Mouse (Mus musculus): Measurements from ENCODE around the gene Slpi. TPM values are rescaled to one million over a fixed set of nuclear protein-coding genes. Genes with fewer than 3 reads are reported as not detected.

Gene Slpi
- polyA plus RNA-seq, 1 experiment from 2014 or later: 2.1 TPM

- no peak for ATAC-seq (ENCODE audit: low read depth)
- peaks cover 9% of the 10 kb centered on the region; the same call in 1 of the 2 replicates for H3K4me1 ChIP-seq (ENCODE audit: control insufficient read depth, insufficient read depth, low read length)
- H3K27me3 ChIP-seq (replicated peaks; ENCODE audit: control insufficient read depth, insufficient read depth, low read length): peaks cover 33% of the 10 kb centered on the region
- no peak overlapping the region for H3K9ac ChIP-seq (ENCODE audit: low read depth, low read length)
- peaks cover 5% of the 10 kb centered on the region; the same call in 1 of the 2 replicates for H3K9me3 ChIP-seq (ENCODE audit: control insufficient read depth, low read length)
- H3K27ac ChIP-seq (replicated peaks; ENCODE audit: low read depth, low read length): no peak overlapping the region
- H3K4me2 ChIP-seq (ENCODE audit: low read depth, low read length): no peak overlapping the region
- H3K36me3 ChIP-seq (ENCODE audit: control insufficient read depth, insufficient read depth, low read length): 0 out of 2 replicates have a peak, but pooled peaks cover 4% of the 10 kb centered on the region
- DNase-seq (ENCODE audit: low spot score): no peak
- H3K4me3 ChIP-seq (ENCODE audit: low read depth, low read length): no peak overlapping the region
- WGBS: 68% methylated on average over 12 of the region's 12 CpGs
Observed at GRCm38 (mm10) chr2:164396911-164397310, 8.0 kb upstream of the Slpi start.

GRCm38 (mm10) chr2:164396076-164396475 lies 7.2 kb upstream of the Slpi start:
- no peak overlapping the region for H3K4me3 ChIP-seq (ENCODE audit: low read depth, low read length)
- H3K36me3 ChIP-seq (ENCODE audit: control insufficient read depth, insufficient read depth, low read length): 0 out of 2 replicates have a peak, but pooled peaks cover 4% of the 10 kb centered on the region
- H3K4me1 ChIP-seq (ENCODE audit: control insufficient read depth, insufficient read depth, low read length): peaks cover 9% of the 10 kb centered on the region; the same call in 1 of the 2 replicates
- peaks cover 5% of the 10 kb centered on the region; the same call in 1 of the 2 replicates for H3K9me3 ChIP-seq (ENCODE audit: control insufficient read depth, low read length)
- H3K27me3 ChIP-seq (replicated peaks; ENCODE audit: control insufficient read depth, insufficient read depth, low read length): peaks cover 24% of the 10 kb centered on the region
- H3K9ac ChIP-seq (ENCODE audit: low read depth, low read length): no peak overlapping the region
- ATAC-seq (ENCODE audit: low read depth) (no peak), DNase-seq (ENCODE audit: low spot score) (no peak)
- WGBS: 83% methylated on average over 7 of the region's 7 CpGs
- no peak overlapping the region for H3K4me2 ChIP-seq (ENCODE audit: low read depth, low read length)
- no peak overlapping the region for H3K27ac ChIP-seq (replicated peaks; ENCODE audit: low read depth, low read length)

- DNase-seq (ENCODE audit: low spot score) (no peak), ATAC-seq (ENCODE audit: low read depth) (no peak)
- 85% methylated on average over 29 of the region's 29 CpGs for WGBS
- H3K4me3 ChIP-seq (ENCODE audit: low read depth, low read length): no peak overlapping the region
- no peaks in the 10 kb centered on the region for H3K36me3 ChIP-seq (ENCODE audit: control insufficient read depth, insufficient read depth, low read length)
- peaks cover 5% of the 10 kb centered on the region; the same call in 1 of the 2 replicates for H3K9me3 ChIP-seq (ENCODE audit: control insufficient read depth, low read length)
- no peak overlapping the region for H3K27ac ChIP-seq (replicated peaks; ENCODE audit: low read depth, low read length)
- H3K9ac ChIP-seq (ENCODE audit: low read depth, low read length): no peak overlapping the region
- peaks cover 6% of the 10 kb centered on the region; the same call in 1 of the 2 replicates for H3K4me1 ChIP-seq (ENCODE audit: control insufficient read depth, insufficient read depth, low read length)
- H3K4me2 ChIP-seq (ENCODE audit: low read depth, low read length): no peak overlapping the region
- peaks cover 10% of the 10 kb centered on the region for H3K27me3 ChIP-seq (replicated peaks; ENCODE audit: control insufficient read depth, insufficient read depth, low read length)
Observed at GRCm38 (mm10) chr2:164393126-164393525, 4.2 kb upstream of the Slpi start.

- peak overlapping the region; percentile 54 for H3K9ac ChIP-seq (ENCODE audit: low read depth, low read length)
- peak; percentile 81 for DNase-seq (ENCODE audit: low spot score)
Observed at GRCm38 (mm10) chr2:164389499-164389898, 604 bp upstream of the Slpi start.

GRCm38 (mm10) chr2:164386953-164387352 lies 1.9 kb downstream of the Slpi start:
- Histone ChIP-seq H3K4me1 (ENCODE audit: control insufficient read depth, insufficient read depth, low read length) (peaks cover 15% of the 10 kb centered on the region), H3K4me2 (ENCODE audit: low read depth, low read length) (no peak overlapping the region), H3K9ac (ENCODE audit: low read depth, low read length) (no peak overlapping the region), H3K4me3 (ENCODE audit: low read depth, low read length) (no peak overlapping the region), H3K27ac (replicated peaks; ENCODE audit: low read depth, low read length) (peak overlapping the region; percentile 36; the same call in 1 of the 2 replicates), H3K9me3 (ENCODE audit: control insufficient read depth, low read length) (no peaks in the 10 kb centered on the region), H3K36me3 (ENCODE audit: control insufficient read depth, insufficient read depth, low read length) (no peaks in the 10 kb centered on the region), H3K27me3 (replicated peaks; ENCODE audit: control insufficient read depth, insufficient read depth, low read length) (peaks cover 16% of the 10 kb centered on the region)
- DNase-seq (ENCODE audit: low spot score): peak; percentile 34
- no peak for ATAC-seq (ENCODE audit: low read depth)
- WGBS: 14% methylated on average over 8 of the region's 8 CpGs

More at GRCm38 (mm10) chr2:164389499-164389898, 604 bp upstream of the Slpi start:
- H3K27ac ChIP-seq (replicated peaks; ENCODE audit: low read depth, low read length): peak overlapping the region; percentile 53
- peak overlapping the region; percentile 62 for H3K4me2 ChIP-seq (ENCODE audit: low read depth, low read length)
- no peaks in the 10 kb centered on the region for H3K36me3 ChIP-seq (ENCODE audit: control insufficient read depth, insufficient read depth, low read length)
- under 1% methylated on average over 27 of the region's 30 CpGs for WGBS
- H3K4me3 ChIP-seq (ENCODE audit: low read depth, low read length): peak overlapping the region; percentile 42
- peaks cover 15% of the 10 kb centered on the region for H3K4me1 ChIP-seq (ENCODE audit: control insufficient read depth, insufficient read depth, low read length)
- ATAC-seq (ENCODE audit: low read depth): peak; percentile 24
- peaks cover 16% of the 10 kb centered on the region for H3K27me3 ChIP-seq (replicated peaks; ENCODE audit: control insufficient read depth, insufficient read depth, low read length)
- H3K9me3 ChIP-seq (ENCODE audit: control insufficient read depth, low read length): no peaks in the 10 kb centered on the region

GRCm38 (mm10) chr2:164385927-164386763 lies 2.8 kb downstream of the Slpi start:
- Histone ChIP-seq H3K4me2 (ENCODE audit: low read depth, low read length) (peak overlapping the region; percentile 32), H3K4me1 (ENCODE audit: control insufficient read depth, insufficient read depth, low read length) (peaks cover 15% of the 10 kb centered on the region), H3K27me3 (replicated peaks; ENCODE audit: control insufficient read depth, insufficient read depth, low read length) (peaks cover 16% of the 10 kb centered on the region), H3K4me3 (ENCODE audit: low read depth, low read length) (no peak overlapping the region), H3K36me3 (ENCODE audit: control insufficient read depth, insufficient read depth, low read length) (no peaks in the 10 kb centered on the region), H3K9ac (ENCODE audit: low read depth, low read length) (no peak overlapping the region), H3K27ac (replicated peaks; ENCODE audit: low read depth, low read length) (peak overlapping the region; percentile 36; the same call in 1 of the 2 replicates), H3K9me3 (ENCODE audit: control insufficient read depth, low read length) (no peaks in the 10 kb centered on the region)
- DNase-seq (ENCODE audit: low spot score) (peak; percentile 92), ATAC-seq (ENCODE audit: low read depth) (peak; percentile 88)
- WGBS: 7% methylated on average over 18 of the region's 18 CpGs

GRCm38 (mm10) chr2:164383656-164384399 lies 5.1 kb downstream of the Slpi start:
- WGBS: 51% methylated on average over 11 of the region's 11 CpGs

GRCm38 (mm10) chr2:164382971-164383370 lies 5.9 kb downstream of the Slpi start:
- 81% methylated on average over 3 of the region's 3 CpGs for WGBS
- H3K4me1 ChIP-seq (ENCODE audit: control insufficient read depth, insufficient read depth, low read length): peaks cover 9% of the 10 kb centered on the region
- H3K4me3 ChIP-seq (ENCODE audit: low read depth, low read length): no peak overlapping the region
- no peaks in the 10 kb centered on the region for H3K9me3 ChIP-seq (ENCODE audit: control insufficient read depth, low read length)
- no peak overlapping the region for H3K4me2 ChIP-seq (ENCODE audit: low read depth, low read length)
- peaks cover 5% of the 10 kb centered on the region; the same call in 1 of the 2 replicates for H3K27me3 ChIP-seq (replicated peaks; ENCODE audit: control insufficient read depth, insufficient read depth, low read length)
- no peak for DNase-seq (ENCODE audit: low spot score)
- no peak overlapping the region for H3K27ac ChIP-seq (replicated peaks; ENCODE audit: low read depth, low read length)
- no peak overlapping the region for H3K9ac ChIP-seq (ENCODE audit: low read depth, low read length)
- no peaks in the 10 kb centered on the region for H3K36me3 ChIP-seq (ENCODE audit: control insufficient read depth, insufficient read depth, low read length)
- no peak for ATAC-seq (ENCODE audit: low read depth)

More at GRCm38 (mm10) chr2:164383656-164384399, 5.1 kb downstream of the Slpi start:
- DNase-seq (ENCODE audit: low spot score) (peak; percentile 20), ATAC-seq (ENCODE audit: low read depth) (no peak)
- no peak overlapping the region for H3K4me3 ChIP-seq (ENCODE audit: low read depth, low read length)
- H3K4me2 ChIP-seq (ENCODE audit: low read depth, low read length): no peak overlapping the region
- H3K9ac ChIP-seq (ENCODE audit: low read depth, low read length): no peak overlapping the region
- no peak overlapping the region for H3K27ac ChIP-seq (replicated peaks; ENCODE audit: low read depth, low read length)
- no peaks in the 10 kb centered on the region for H3K36me3 ChIP-seq (ENCODE audit: control insufficient read depth, insufficient read depth, low read length)
- H3K4me1 ChIP-seq (ENCODE audit: control insufficient read depth, insufficient read depth, low read length): peaks cover 9% of the 10 kb centered on the region
- H3K27me3 ChIP-seq (replicated peaks; ENCODE audit: control insufficient read depth, insufficient read depth, low read length): peaks cover 12% of the 10 kb centered on the region
- H3K9me3 ChIP-seq (ENCODE audit: control insufficient read depth, low read length): no peaks in the 10 kb centered on the region
